Comparison of ENCODE assay signal across 14 mouse cellular contexts in the genomic region with DNA sequence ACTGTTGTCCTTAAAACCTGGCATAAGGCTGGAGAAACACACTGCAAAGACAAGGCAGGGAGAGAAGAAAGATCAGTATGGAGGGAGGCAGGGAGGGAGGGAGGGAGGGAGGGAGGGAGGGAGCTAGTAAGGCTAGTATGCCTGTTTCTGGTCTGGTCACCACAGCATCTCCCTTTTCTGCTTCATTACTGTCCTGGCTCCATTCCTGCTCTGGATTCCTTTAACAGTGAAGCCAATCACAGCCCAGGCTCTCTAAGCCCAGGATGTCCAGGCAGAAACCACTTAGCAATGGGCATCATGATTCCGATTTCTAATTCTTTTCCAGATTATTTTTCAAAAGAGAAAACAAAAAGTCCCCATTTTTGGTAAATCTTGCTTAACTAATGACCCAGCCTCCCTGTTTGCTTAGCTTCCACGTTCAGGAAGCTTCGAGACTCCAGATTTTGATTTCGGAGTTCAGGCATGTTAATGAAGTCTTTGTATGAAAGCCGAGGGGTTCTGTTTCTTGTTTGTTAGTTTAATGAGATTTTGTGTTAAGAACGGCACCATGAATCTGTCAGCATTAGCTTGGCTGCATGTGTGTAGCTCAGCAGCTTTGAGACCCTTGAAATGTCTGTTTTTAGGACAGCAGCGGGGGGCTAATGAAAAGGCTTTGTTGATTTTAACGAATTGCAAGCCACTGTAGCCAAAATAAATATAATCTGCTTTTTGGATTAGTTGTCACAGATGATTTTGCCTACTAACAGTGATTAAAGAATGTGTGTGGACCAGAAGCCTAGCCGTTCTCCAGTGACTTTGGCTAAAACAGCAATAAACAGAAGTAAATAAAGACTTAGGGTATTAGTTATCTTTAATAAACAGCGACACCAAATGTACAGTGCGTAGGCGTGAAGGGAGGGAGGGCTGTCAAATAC.
DNase-seq lines count a peak whose midpoint lies in the region; ATAC-seq lines count a peak whose summit lies in the region.
"Had no signal": no experiment of that assay in that cellular context is flagged by ENCODE, and none has a peak within 500 bp of the region (broad histone marks: within the 10 kb centered on the region; RNA-seq: fewer than 3 reads in every experiment).

No protein-coding gene starts in this region.

- H3K27me3 ChIP-seq in hindbrain, embryonic 16.5 days (replicated peaks; ENCODE audit: control insufficient read depth, insufficient read depth, low read length) = no peaks in the 10 kb centered on the region
- no peaks in the 10 kb centered on the region for H3K27me3 ChIP-seq in hindbrain, embryonic 14.5 days (ENCODE audit: control insufficient read depth, insufficient read depth, low read length)
- H3K27me3 ChIP-seq in limb, embryonic 12.5 days = 0 out of 2 replicates have a peak, but pooled peaks cover 5% of the 10 kb centered on the region
- H3K27me3 ChIP-seq: heart, embryonic 13.5 days; stomach, embryonic 15.5 days had no signal

- ATAC-seq in cerebellum, adult (ENCODE audit: insufficient number of reproducible peaks, low FRiP score, low TSS enrichment) = no peak
- peak; percentile 68; the same call in 1 of the 2 replicates for ATAC-seq in hindbrain, embryonic 16.5 days
- no peak for ATAC-seq in hindbrain, embryonic 14.5 days (ENCODE audit: low FRiP score)
- peak; percentile 26; the same call in 1 of the 2 replicates for ATAC-seq in limb, embryonic 12.5 days (ENCODE audit: insufficient number of reproducible peaks, insufficient read depth, low FRiP score, low TSS enrichment, low read depth)

- H3K4me2 ChIP-seq in hindbrain, embryonic 16.5 days (ENCODE audit: low read length) = no peak overlapping the region
- H3K4me2 ChIP-seq in hindbrain, embryonic 14.5 days (replicated peaks) = no peak overlapping the region
- peak overlapping the region; percentile 9 for H3K4me2 ChIP-seq in limb, embryonic 12.5 days
- H3K4me2 ChIP-seq: heart, embryonic 13.5 days; lung, embryonic 14.5 days; stomach, embryonic 15.5 days had no signal

- H3K9me3 ChIP-seq in hindbrain, embryonic 16.5 days (ENCODE audit: control insufficient read depth, low read length) = no peaks in the 10 kb centered on the region
- no peaks in the 10 kb centered on the region for H3K9me3 ChIP-seq in hindbrain, embryonic 14.5 days (ENCODE audit: control insufficient read depth, low read length)
- no peaks in the 10 kb centered on the region for H3K9me3 ChIP-seq in limb, embryonic 12.5 days
- H3K9me3 ChIP-seq: heart, embryonic 13.5 days; stomach, embryonic 15.5 days had no signal

- peaks cover 5% of the 10 kb centered on the region for H3K4me1 ChIP-seq in hindbrain, embryonic 16.5 days (ENCODE audit: control insufficient read depth, insufficient read depth, low read depth, low read length)
- peaks cover 12% of the 10 kb centered on the region; the same call in 1 of the 2 replicates for H3K4me1 ChIP-seq in hindbrain, embryonic 14.5 days (replicated peaks; ENCODE audit: control insufficient read depth, insufficient read depth, low read length)
- peaks cover 52% of the 10 kb centered on the region for H3K4me1 ChIP-seq in limb, embryonic 12.5 days (replicated peaks)

- no peak overlapping the region for H3K9ac ChIP-seq in hindbrain, embryonic 16.5 days (ENCODE audit: low read depth, low read length)
- H3K9ac ChIP-seq in hindbrain, embryonic 14.5 days = no peak overlapping the region
- H3K9ac ChIP-seq in limb, embryonic 12.5 days (replicated peaks) = no peak overlapping the region
- H3K9ac ChIP-seq: lung, embryonic 14.5 days; stomach, embryonic 15.5 days had no signal

- H3K27ac ChIP-seq in hindbrain, embryonic 16.5 days (ENCODE audit: low read depth, low read length) = peak overlapping the region; percentile 1; the same call in 1 of the 2 replicates
- no peak overlapping the region for H3K27ac ChIP-seq in hindbrain, embryonic 14.5 days
- peak overlapping the region; percentile 71 for H3K27ac ChIP-seq in limb, embryonic 12.5 days
- H3K27ac ChIP-seq: heart, embryonic 13.5 days; stomach, embryonic 15.5 days had no signal

- WGBS in hindbrain, embryonic 16.5 days = 39% methylated on average over 12 of the region's 12 CpGs
- whole genome bisulfite sequencing in hindbrain, embryonic 14.5 days = 43% methylated on average over 12 of the region's 12 CpGs
- 23% methylated on average over 12 of the region's 12 CpGs for WGBS in limb, embryonic 12.5 days

- DNase-seq in cerebellum, postnatal 14 days = peak; percentile 48 to 64
- no peak for DNase-seq in hindbrain, embryonic 14.5 days (ENCODE audit: low spot score)
- DNase-seq in Muller cell, postnatal 12 days (ENCODE audit: inconsistent ontology term) = peak; percentile 80
- DNase-seq in frontal cortex, postnatal 36 days (ENCODE audit: low spot score in 2 of 2) = no peak
- DNase-seq in adrenal gland, adult (ENCODE audit: inconsistent age in 2 of 2, low spot score in 1 of 2) = no peak
- DNase-seq: cerebellum, adult 8-10 months; gastrocnemius, postnatal 14 days; lung, embryonic 14.5 days; thymus, postnatal 25 days had no signal

- no peak overlapping the region for H3K4me3 ChIP-seq in hindbrain, embryonic 16.5 days (ENCODE audit: low read length)
- no peak overlapping the region for H3K4me3 ChIP-seq in hindbrain, embryonic 14.5 days (replicated peaks; ENCODE audit: low read length)
- no peak overlapping the region for H3K4me3 ChIP-seq in limb, embryonic 12.5 days (replicated peaks)
- H3K4me3 ChIP-seq: heart, embryonic 13.5 days; stomach, embryonic 15.5 days had no signal

- no peaks in the 10 kb centered on the region for H3K36me3 ChIP-seq in hindbrain, embryonic 16.5 days (ENCODE audit: control insufficient read depth, insufficient read depth, low read length)
- H3K36me3 ChIP-seq in hindbrain, embryonic 14.5 days (replicated peaks; ENCODE audit: control insufficient read depth, insufficient read depth) = no peaks in the 10 kb centered on the region
- no peaks in the 10 kb centered on the region for H3K36me3 ChIP-seq in limb, embryonic 12.5 days
- H3K36me3 ChIP-seq: heart, embryonic 13.5 days; stomach, embryonic 15.5 days had no signal

Comparison
In these comparisons a context has a peak if more than half of its experiments do, and no peak if none do; other contexts are left out.
1. ATAC-seq: peak in hindbrain, embryonic 16.5 days (single experiment) and limb, embryonic 12.5 days (single experiment); none in cerebellum, adult (single experiment) and hindbrain, embryonic 14.5 days (single experiment).
2. DNase-seq: peak in cerebellum, postnatal 14 days (2 of 2) and Muller cell, postnatal 12 days (single experiment); none in hindbrain, embryonic 14.5 days (single experiment), frontal cortex, postnatal 36 days (0 of 2) and adrenal gland, adult (0 of 2).